Mouse (Mus musculus) CD4-positive, CD25-positive, alpha-beta regulatory T cell, adult 4 months (primary cell): ENCODE results near the gene Tex36. TPM values are rescaled to one million over a fixed set of nuclear protein-coding genes. Genes with fewer than 3 reads are reported as not detected.

Source experiments
- ATAC-seq: one replicate; pipeline ENCODE4 v1.8.0; 2017
- polyA plus RNA-seq, 2 experiments: library from polyadenylated mRNA; unstranded; fragments of 100-300 nt; shearing (Covaris generic); gene quantifications; one replicate each; pipeline ENCODE4 v1.2.1; 2017

Tex36 gene
- polyA plus RNA-seq, 2 experiments from 2014 or later: not detected

- no peak for ATAC-seq
Measured at GRCm38 (mm10) chr7:133583216-133583615, 18.7 kb downstream of the Tex36 start.

GRCm38 (mm10) chr7:133580296-133580640, 21.7 kb downstream of the Tex36 start:
- ATAC-seq: no peak

- ATAC-seq: no peak
Measured at GRCm38 (mm10) chr7:133579491-133580295, 22.3 kb downstream of the Tex36 start.

- no peak for ATAC-seq
Measured at GRCm38 (mm10) chr7:133576825-133577224, 25.1 kb downstream of the Tex36 start.

GRCm38 (mm10) chr7:133576281-133576680, 25.7 kb downstream of the Tex36 start:
- ATAC-seq: no peak

GRCm38 (mm10) chr7:133571927-133572326, 30.0 kb downstream of the Tex36 start:
- ATAC-seq: no peak

- ATAC-seq: no peak
Measured at GRCm38 (mm10) chr7:133569194-133569880, 32.6 kb downstream of the Tex36 start.

GRCm38 (mm10) chr7:133564600-133564999, 37.4 kb downstream of the Tex36 start:
- no peak for ATAC-seq

GRCm38 (mm10) chr7:133563175-133563824, 38.7 kb downstream of the Tex36 start:
- ATAC-seq: no peak

- no peak for ATAC-seq
Measured at GRCm38 (mm10) chr7:133555786-133556492, 46.0 kb downstream of the Tex36 start.

- no peak for ATAC-seq
Measured at GRCm38 (mm10) chr7:133552306-133552991, 49.5 kb downstream of the Tex36 start.

- ATAC-seq: no peak
Measured at GRCm38 (mm10) chr7:133551000-133551399, 51.0 kb downstream of the Tex36 start.

GRCm38 (mm10) chr7:133548434-133548833, 53.5 kb downstream of the Tex36 start:
- ATAC-seq: no peak

- ATAC-seq: no peak
Measured at GRCm38 (mm10) chr7:133545631-133546030, 56.3 kb downstream of the Tex36 start.

- no peak for ATAC-seq
Measured at GRCm38 (mm10) chr7:133544966-133545365, 57.0 kb downstream of the Tex36 start.

- ATAC-seq: no peak
Measured at GRCm38 (mm10) chr7:133543131-133543530, 58.8 kb downstream of the Tex36 start.

GRCm38 (mm10) chr7:133537366-133537765, 64.6 kb downstream of the Tex36 start:
- no peak for ATAC-seq

Other genes starting within 250 kb of the Tex36 start
- gene Edrf1, start 35.4 kb upstream of the Tex36 start, polyA plus RNA-seq: 10 to 100 TPM; 16.4 to 18.5 TPM
- gene Mmp21, start 77.9 kb upstream of the Tex36 start, polyA plus RNA-seq: under 1 TPM in 1 of 2 experiments, not detected in 1; 0.47 TPM
- 100 to 1,000 TPM; 159 to 194 TPM for gene Bccip, start 107.2 kb upstream of the Tex36 start, polyA plus RNA-seq
- gene Uros, start 107.9 kb upstream of the Tex36 start, polyA plus RNA-seq: 10 to 100 TPM; 37.8 to 38.8 TPM
- not detected for gene Fank1, start 174.7 kb upstream of the Tex36 start, polyA plus RNA-seq
- 1 to 10 TPM; 9.1 to 9.4 TPM for gene Dhx32, start 180.6 kb upstream of the Tex36 start, polyA plus RNA-seq